Mouse (Mus musculus) macrophage (primary cell): ENCODE measurements around the gene Ndufs1. TPM values are rescaled to one million over a fixed set of nuclear protein-coding genes. Genes with fewer than 3 reads are reported as not detected.
A peak's percentile ranks its signal among the peaks of the same experiment; 100 is the strongest.
"Not testable (repeated sequence)": the region's sequence is repeated elsewhere in the genome, so short reads cannot be mapped to it uniquely, and the experiment has no call there.

ENCODE experiments used
- H3K27ac ChIP-seq: fragments of 350-480 bp; formaldehyde crosslinking; 2 replicates; pipeline ENCODE4 v1.9.0; 2021
- H3K36me3 ChIP-seq: fragments of 350-480 bp; formaldehyde crosslinking; 2 replicates; pipeline ENCODE4 v1.9.0; 2021; ENCODE audit errors: inconsistent target
- H3K4me3 ChIP-seq: fragments of 350-480 bp; formaldehyde crosslinking; 2 replicates; pipeline ENCODE4 v1.9.0; 2021; ENCODE audit errors: inconsistent target
- H3K79me2 ChIP-seq: fragments of 350-480 bp; formaldehyde crosslinking; 2 replicates; pipeline ENCODE4 v1.9.0; 2021; ENCODE audit errors: inconsistent target
- WGBS: methylation state at CpG from one replicate; pipeline ENCODE4 v1.1.7; 2026; ENCODE audit warnings: inconsistent platforms; ENCODE audit not compliant: missing documents; 5-methylcytosine and 5-hydroxymethylcytosine counted together
- polyA plus RNA-seq: library from polyadenylated mRNA; stranded (reverse); fragments of 250-400 nt; gene quantifications from 3 replicates; pipeline ENCODE4 v1.2.4, GENCODE M21; 2018; ENCODE audit warnings: inconsistent platforms

Gene Ndufs1
- polyA plus RNA-seq, 1 experiment from 2014 or later = 67.2 TPM

DNA sequence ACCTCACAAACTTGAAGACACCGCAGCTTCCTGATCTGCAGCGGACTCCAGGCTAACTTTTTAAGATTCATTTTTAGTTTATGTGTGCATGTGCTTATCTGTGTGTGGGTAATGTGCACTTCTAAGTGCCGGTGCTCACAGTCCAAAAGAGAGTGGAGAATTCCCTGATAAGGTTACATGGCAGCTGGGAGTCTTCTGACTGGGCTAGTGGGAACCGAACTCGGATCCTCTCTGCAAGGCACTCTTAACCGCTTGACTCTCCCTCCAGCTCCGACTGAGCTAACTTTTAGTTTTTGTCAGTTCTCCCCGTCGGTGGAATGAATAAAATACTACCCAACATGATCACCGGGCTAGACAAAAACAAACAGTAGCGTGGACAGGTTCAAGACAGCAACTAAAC lies 780 bp downstream of the Ndufs1 start:
- 4% methylated on average over 11 of the region's 11 CpGs for WGBS

DNA sequence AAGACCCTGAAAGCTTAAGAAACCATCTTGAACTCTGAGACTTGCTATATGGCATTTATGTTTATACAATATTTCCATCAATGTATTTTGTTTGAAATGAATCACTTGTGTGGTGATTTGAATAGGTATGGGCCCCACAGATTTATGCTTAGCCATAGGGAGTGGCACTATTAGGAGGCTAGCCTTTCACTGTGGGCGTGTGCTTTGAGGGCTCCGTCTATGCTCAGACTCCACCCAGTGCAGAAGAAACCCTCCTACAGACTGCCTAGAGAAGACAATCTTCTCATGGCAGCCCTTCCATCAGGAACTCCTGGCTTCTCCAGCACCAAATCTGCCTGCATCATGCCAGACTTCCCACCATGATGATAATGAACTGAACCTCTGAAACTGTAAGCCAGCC lies 8.0 kb downstream of the Ndufs1 start:
- H3K4me3 ChIP-seq = no peak overlapping the region
- H3K79me2 ChIP-seq = peaks cover 26% of the 10 kb centered on the region
- H3K36me3 ChIP-seq = peaks cover 68% of the 10 kb centered on the region
- 96% methylated on average over 2 of the region's 2 CpGs for WGBS
- no peak overlapping the region for H3K27ac ChIP-seq

More for the DNA sequence above, 780 bp downstream of the Ndufs1 start:
- Histone ChIP-seq H3K79me2 (peaks cover 72% of the 10 kb centered on the region), H3K4me3 (peak overlapping the region; percentile 87), H3K36me3 (peaks cover 19% of the 10 kb centered on the region; the same call in 1 of the 2 replicates), H3K27ac (peak overlapping the region; percentile 98)

DNA sequence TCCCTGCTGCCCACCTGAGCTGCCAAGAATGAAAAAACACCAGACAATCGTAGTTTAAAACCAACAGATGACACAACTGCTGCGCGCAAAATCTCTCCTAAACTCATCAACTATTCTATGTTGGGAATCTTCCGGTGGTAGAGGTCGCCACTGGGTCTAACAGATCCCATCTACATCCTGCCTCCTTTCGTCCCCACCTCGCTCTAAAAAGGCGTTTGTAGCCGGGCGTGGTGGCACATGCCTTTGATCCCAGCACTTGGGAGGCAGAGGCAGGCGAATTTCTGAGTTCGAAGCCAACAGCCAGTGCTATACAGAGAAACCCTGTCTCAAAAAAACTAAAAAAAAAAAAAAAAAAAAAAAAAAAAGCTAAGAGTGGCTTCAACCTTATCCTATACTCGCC lies 36.4 kb downstream of the Ndufs1 start:
- H3K79me2 ChIP-seq = no peaks in the 10 kb centered on the region
- H3K27ac ChIP-seq = no peak overlapping the region
- 88% methylated on average over 8 of the region's 13 CpGs for WGBS
- H3K4me3 ChIP-seq = no peak overlapping the region
- peaks cover 30% of the 10 kb centered on the region for H3K36me3 ChIP-seq

DNA sequence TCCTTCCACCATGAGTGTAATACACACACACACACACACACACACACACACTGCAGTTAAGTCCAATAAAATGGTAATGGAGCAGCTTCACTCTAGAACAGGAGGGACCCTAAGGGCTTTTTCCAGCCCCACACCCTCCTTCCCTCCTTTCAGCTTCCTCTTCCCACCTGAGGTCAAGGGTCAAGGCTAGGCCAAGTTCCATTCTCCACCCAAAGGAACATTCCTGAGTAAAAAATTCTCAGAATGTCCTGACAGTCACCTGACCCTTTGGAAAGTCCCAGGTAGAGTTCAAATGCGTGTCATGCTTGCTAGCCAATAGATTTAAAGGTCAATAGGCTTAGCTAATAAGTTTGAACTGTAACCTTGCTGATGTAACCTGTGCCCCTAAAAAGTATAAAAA lies 38.0 kb downstream of the Ndufs1 start:
- WGBS = 100% methylated on average over 1 of the region's 1 CpGs
- H3K36me3 ChIP-seq = peaks cover 13% of the 10 kb centered on the region
- not testable (repeated sequence) for H3K79me2 ChIP-seq, H3K4me3 ChIP-seq, H3K27ac ChIP-seq

DNA sequence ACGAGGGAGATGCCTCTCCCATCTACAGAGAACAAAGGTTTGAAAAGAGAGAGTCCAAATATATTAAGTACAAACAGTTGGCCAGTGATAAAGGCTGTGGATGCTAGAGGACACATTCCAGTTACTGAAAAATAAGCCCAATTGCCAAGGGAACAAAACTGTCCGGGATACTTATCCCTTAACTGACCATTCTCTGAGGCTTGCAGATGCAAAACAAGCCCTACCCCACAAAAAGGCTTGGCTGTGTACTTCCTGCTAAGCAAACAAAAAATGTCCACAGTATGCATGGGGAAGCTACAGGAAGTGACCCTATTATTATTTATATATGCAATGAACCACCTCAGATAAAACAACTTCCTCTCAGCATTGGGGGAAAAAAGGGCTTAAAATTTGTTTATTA lies 38.7 kb downstream of the Ndufs1 start:
- Histone ChIP-seq H3K36me3 (peaks cover 9% of the 10 kb centered on the region; the same call in 1 of the 2 replicates), H3K27ac (no peak overlapping the region), H3K79me2 (no peaks in the 10 kb centered on the region), H3K4me3 (no peak overlapping the region)
- WGBS = 92% methylated on average over 2 of the region's 2 CpGs

DNA sequence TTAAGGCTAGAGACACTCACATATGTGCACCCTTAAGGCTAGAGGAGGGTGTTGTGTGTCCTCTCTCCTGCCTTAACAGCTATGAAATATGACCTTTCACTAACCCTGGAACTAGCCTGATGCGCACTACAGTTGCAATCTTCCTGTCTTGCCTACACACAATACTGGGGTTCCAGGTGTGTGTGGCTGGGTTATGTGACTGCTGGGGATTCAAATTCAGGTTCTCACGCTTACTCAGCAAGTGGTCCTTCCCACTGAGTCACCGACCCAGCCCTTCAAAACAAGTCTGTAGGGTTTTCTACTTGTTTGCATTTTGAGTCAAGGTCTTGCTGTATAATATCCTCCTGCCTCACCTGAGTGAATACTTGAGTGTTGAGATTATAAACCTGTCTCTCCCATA lies 42.1 kb downstream of the Ndufs1 start:
- no peak overlapping the region for H3K27ac ChIP-seq
- no peaks in the 10 kb centered on the region for H3K79me2 ChIP-seq
- 89% methylated on average over 3 of the region's 3 CpGs for WGBS
- H3K36me3 ChIP-seq = no peaks in the 10 kb centered on the region
- H3K4me3 ChIP-seq = no peak overlapping the region

DNA sequence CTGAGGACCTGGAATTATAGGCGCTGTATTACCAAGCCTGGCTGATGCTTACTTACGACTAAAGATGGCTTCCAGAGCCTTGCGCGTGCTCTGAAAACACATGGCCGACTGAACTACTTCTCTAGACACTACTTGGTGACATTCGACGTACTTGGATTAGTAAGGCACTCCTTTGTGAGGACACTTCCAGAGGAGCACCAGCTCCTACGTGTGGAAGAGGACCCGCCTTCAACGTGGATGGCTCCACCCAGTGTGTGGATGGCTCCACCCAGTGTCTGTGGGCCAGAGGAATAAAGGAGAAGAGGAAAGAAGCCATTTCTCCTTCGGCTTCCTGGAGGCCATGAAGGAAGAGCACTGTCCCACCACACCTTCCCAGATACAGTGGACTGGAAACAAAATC lies 44.9 kb downstream of the Ndufs1 start:
- Histone ChIP-seq H3K27ac (no peak overlapping the region), H3K4me3 (no peak overlapping the region), H3K79me2 (no peaks in the 10 kb centered on the region), H3K36me3 (no peaks in the 10 kb centered on the region)
- WGBS = 92% methylated on average over 11 of the region's 11 CpGs

DNA sequence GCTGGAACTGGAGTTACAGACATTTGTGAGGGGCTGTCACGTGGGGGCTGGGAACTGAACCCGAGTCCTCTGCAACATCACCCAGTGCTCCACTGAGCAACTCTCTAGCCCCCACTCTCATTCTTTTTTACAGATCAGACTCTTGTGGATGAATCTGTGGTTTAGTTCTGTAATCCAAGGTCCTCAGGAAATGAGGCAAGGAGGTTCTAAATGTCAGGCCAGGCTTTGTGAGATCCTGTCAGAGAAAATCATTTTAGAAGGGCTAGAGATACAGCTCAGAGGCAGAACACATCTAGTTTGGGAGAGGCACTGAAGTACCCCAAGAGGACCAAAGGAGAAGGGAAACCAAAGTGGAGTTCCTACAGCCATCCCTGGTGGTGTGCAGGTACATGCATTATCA lies 45.8 kb downstream of the Ndufs1 start:
- Histone ChIP-seq H3K79me2 (no peaks in the 10 kb centered on the region), H3K27ac (no peak overlapping the region), H3K36me3 (no peaks in the 10 kb centered on the region), H3K4me3 (no peak overlapping the region)
- WGBS = 18% methylated on average over 2 of the region's 2 CpGs

DNA sequence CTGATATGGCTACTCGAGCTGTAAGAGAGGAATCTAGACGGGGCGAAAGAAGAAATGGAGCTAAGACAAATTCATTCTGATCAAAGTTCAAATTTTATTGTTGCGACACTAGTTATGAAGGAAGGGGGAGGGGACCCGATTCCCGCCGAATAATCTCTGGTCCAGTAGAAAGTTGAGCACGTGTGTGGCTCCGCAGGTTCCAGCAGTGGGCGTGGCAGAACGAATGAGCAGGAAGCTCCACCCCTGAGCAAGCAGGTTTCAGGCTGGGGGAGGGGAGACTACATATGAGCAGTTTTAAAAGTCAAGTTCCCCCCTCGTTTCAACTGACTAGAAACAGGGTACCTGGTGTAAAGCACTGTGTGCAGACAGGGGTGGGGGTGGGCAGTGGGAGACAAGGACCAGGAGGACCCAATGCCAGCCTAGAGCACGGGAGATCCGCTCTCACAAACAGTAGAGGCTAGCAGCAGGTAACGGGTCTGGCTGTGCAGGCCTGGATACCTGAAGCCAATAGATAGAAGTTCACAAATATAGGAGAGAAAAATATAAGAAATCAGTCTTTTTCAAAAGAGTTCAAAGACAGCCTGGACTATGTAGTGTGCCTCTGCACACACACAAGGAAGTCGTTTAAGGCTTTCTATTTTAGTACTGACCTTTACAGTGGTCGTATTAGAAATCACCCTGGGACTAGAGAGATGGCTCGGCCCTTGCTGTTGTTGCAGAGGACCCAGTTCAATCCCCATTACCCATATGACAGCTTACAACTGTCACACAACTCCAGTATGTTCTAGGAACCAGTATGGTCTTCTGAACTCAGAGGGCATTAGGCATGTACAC lies 46.6 kb downstream of the Ndufs1 start:
- 6% methylated on average over 11 of the region's 18 CpGs for WGBS
- peak overlapping the region; percentile 19; the same call in 1 of the 2 replicates for H3K4me3 ChIP-seq
- 0 out of 2 replicates have a peak, but pooled peaks cover 5% of the 10 kb centered on the region for H3K36me3 ChIP-seq
- no peaks in the 10 kb centered on the region for H3K79me2 ChIP-seq
- H3K27ac ChIP-seq = peak overlapping the region; percentile 46

DNA sequence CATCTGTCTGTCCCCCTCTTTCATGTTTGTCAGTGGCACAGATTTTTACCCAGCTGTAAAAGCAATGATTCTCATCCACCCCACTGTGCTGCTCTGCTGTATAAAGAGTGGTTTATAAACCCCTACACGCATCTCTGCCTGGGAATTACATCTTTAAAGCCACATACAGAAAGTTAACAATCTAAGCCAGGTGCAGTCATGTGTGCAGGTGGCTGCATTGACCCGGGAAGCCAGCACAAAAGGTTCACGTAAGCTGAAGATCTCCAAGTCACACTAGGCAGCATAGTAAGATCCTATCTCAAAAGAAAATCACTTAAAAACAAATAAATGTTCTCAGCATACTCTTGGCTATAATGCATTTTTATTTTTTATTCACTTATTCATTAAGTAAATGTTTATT lies 47.4 kb downstream of the Ndufs1 start:
- H3K27ac ChIP-seq = no peak overlapping the region
- 71% methylated on average over 2 of the region's 3 CpGs for WGBS
- H3K4me3 ChIP-seq = peak overlapping the region; percentile 19; the same call in 1 of the 2 replicates
- no peaks in the 10 kb centered on the region for H3K79me2 ChIP-seq
- 0 out of 2 replicates have a peak, but pooled peaks cover 5% of the 10 kb centered on the region for H3K36me3 ChIP-seq

DNA sequence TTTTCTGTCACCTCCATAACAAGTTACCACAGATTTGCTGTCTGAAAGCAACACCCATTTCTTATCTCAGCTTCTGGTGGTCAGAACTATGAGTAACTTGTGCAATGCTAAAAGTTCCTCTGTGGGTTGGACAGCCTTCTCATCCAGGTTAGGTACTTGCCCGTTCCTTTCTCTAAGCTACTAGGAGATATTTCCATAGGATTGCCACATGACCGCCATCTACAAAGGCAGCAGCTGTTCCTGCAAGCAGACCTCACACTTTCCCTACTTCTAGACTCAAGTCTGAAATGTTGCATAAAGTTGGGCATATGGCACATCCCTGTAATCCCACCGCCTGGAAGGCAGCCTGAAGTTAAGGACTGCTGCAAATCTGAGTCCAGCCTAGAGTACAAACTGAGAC lies 50.4 kb downstream of the Ndufs1 start:
- Histone ChIP-seq H3K27ac (no peak overlapping the region), H3K4me3 (no peak overlapping the region), H3K79me2 (no peaks in the 10 kb centered on the region; the same call in 1 of the 2 replicates), H3K36me3 (peaks cover 23% of the 10 kb centered on the region; the same call in 1 of the 2 replicates)
- WGBS = 51% methylated on average over 3 of the region's 3 CpGs

DNA sequence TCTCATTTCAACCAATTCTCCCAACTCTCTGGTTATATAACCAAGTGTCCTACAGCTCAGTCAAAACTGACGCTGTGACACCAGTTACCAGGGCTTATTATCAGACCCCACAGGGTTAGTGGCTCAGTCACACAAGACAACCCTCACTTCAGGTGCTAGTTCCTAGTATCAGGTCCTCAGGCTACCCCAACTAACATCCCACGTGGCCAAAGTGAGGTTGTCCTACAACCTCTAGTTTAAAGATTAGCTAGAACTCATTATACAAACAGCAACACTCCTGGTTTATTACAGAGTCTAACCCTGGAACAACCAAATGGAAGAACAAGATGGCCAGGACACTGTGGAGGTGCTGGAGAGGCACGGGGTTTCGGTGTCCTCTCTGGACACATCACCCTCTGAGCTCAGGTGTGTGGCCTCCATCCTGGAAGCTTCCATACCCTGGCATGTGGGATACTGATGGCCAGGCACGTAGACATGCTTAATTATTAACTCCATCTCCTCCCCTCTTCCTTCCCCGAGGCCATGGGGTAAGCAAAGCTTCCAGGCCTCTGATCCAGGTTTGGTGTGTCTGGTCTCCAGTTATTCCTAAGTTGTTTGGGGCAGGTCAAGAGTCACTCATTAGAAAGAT lies 52.7 kb downstream of the Ndufs1 start:
- Histone ChIP-seq H3K27ac (no peak overlapping the region), H3K4me3 (no peak overlapping the region), H3K79me2 (peaks cover 16% of the 10 kb centered on the region), H3K36me3 (peaks cover 23% of the 10 kb centered on the region; the same call in 1 of the 2 replicates)
- WGBS = 88% methylated on average over 5 of the region's 6 CpGs

DNA sequence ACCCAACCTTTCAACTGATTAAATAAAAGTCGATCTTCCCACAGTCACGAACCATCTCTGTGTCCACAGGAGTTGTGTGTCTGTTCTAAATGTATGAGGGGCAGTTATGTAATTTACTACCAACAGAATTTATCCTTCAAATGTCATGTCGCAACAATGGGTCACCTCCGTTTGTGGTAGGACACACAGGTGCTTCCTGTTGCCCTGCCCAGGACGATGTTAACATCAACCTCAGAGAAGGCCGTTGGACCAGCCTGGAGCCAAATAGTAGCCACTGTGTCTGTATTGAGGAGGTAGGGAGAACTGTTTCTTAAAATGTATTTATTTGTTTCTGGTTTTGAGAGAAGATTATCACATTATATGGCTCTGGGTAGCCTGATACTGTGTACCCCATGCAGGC lies 54.6 kb downstream of the Ndufs1 start:
- Histone ChIP-seq H3K36me3 (peaks cover 23% of the 10 kb centered on the region; the same call in 1 of the 2 replicates), H3K4me3 (no peak overlapping the region), H3K27ac (no peak overlapping the region), H3K79me2 (peaks cover 35% of the 10 kb centered on the region)
- WGBS = 23% methylated on average over 6 of the region's 6 CpGs

DNA sequence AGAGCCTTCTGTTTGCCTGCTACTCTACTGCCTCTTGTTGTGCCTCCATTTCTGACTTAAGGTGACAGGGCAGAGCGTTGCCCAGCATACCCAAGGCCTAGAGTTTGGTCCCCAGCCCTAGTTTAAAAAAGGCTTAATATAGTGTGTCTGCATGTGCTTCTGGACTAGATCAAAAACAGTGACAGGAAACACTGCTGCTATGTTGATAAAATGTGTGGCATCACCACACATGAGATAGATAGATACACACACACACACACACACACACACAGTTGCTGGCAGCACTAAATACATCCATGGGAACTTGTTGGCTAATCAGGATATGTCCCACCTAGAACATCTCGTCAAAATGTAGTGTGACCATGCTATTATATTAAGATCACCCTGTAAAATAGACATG lies 56.3 kb downstream of the Ndufs1 start:
- H3K4me3 ChIP-seq = no peak overlapping the region
- peaks cover 21% of the 10 kb centered on the region; the same call in 1 of the 2 replicates for H3K36me3 ChIP-seq
- H3K27ac ChIP-seq = peak overlapping the region; percentile 69
- WGBS = 83% methylated on average over 2 of the region's 2 CpGs
- H3K79me2 ChIP-seq = peaks cover 52% of the 10 kb centered on the region

DNA sequence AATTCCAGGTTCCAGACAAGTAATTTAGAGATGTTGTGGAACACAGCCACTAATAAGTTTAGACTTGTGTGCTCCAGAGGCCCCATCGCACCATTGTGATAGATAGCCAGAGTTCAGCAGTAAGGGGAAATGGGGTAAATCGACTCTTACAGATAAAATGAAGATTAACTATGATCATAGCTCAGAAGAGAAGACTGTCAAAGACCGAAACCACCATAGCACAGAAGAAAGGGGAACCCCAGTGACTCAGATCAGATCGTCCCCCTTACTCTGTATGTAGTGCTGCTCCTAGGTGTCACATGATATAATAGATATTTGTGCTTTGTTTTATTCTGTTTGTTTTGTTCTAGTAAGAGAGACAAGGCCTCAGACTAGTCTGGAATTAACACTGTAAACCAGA lies 57.0 kb downstream of the Ndufs1 start:
- H3K79me2 ChIP-seq = peaks cover 59% of the 10 kb centered on the region
- H3K36me3 ChIP-seq = peaks cover 18% of the 10 kb centered on the region; the same call in 1 of the 2 replicates
- peak overlapping the region; percentile 69 for H3K27ac ChIP-seq
- WGBS = 10% methylated on average over 4 of the region's 4 CpGs
- H3K4me3 ChIP-seq = no peak overlapping the region
